Mouse (Mus musculus): ENCODE data around the gene Gm37240. TPM values are rescaled to one million over a fixed set of nuclear protein-coding genes. Genes with fewer than 3 reads are reported as not detected.
"Not testable (repeated sequence)": the region's sequence is repeated elsewhere in the genome, so short reads cannot be mapped to it uniquely, and the experiment has no call there.

Gene Gm37240
- polyA plus RNA-seq, 1 experiment from 2014 or later: 18.1 TPM

GRCm38 (mm10) chr3:85573864-85574830 lies 313.2 kb downstream of the Gm37240 start, which contains the start of gene Gatb:
Gene Gatb, plus strand, starts transcription at chr3:85574119.
- H3K9ac ChIP-seq (ENCODE audit: low read length): peak within 1 kb of the TSS; percentile 80
- peak within 1 kb of the TSS; percentile 77 for H3K4me3 ChIP-seq (ENCODE audit: low read depth, low read length)
- no peak for TF ChIP-seq EP300 (optimal IDR thresholded peaks at IDR 0.05)
- peak; percentile 88 for TF ChIP-seq CTCF (IDR thresholded peaks at IDR 0.05; ENCODE audit: low read depth)
- ATAC-seq (ENCODE audit: low FRiP score, low TSS enrichment) (peak; percentile 100), DNase-seq (ENCODE audit: low spot score) (peak; percentile 99)
- H3K27ac ChIP-seq (replicated peaks): peak within 1 kb of the TSS; percentile 67
- 2% methylated on average over 41 of the region's 41 CpGs for WGBS
- H3K9me3 ChIP-seq (ENCODE audit: control insufficient read depth, low read length): no peaks in the 10 kb centered on the region
- peak within 1 kb of the TSS; percentile 71 for H3K4me2 ChIP-seq (replicated peaks; ENCODE audit: low read depth)
- no peaks in the 10 kb centered on the region for H3K36me3 ChIP-seq (ENCODE audit: control insufficient read depth, insufficient read depth, low read length)
- H3K4me1 ChIP-seq (replicated peaks; ENCODE audit: control insufficient read depth, insufficient read depth): no peaks in the 10 kb centered on the region
- H3K27me3 ChIP-seq (ENCODE audit: control insufficient read depth, insufficient read depth, low read length): no peaks in the 10 kb centered on the region

DNA sequence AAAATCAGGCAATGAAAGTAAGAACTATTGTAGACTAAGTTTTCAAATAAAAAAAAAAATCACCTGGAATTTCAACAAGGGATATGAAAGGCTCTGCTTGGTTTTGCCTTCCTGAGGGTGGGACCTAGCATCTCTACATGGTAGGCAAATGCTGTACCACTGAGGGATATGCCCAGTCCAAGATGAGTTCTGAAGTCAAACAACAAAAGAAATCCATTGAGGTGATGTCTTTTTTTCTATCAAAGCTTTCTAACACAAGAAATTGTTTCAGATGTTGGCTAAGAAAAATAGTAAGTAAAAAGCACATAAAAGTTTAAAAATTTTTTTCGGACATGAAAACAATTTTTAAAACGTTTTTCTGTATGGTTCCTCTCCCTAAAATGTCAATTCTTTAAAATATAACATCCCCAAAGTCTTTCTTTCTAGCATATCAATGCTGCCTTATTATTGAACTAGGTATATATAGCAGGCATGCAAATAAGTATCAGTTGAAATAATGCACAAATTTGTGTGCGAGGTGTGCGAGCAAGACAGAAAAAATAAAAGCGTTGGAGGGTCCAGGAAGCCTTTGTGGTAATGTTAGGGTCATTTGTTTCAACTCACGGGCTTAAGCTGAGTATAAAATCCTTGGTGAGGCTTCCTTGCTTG lies 314.0 kb downstream of the Gm37240 start:
- no peak overlapping the region for H3K9ac ChIP-seq (ENCODE audit: low read length)
- H3K4me1 ChIP-seq (replicated peaks; ENCODE audit: control insufficient read depth, insufficient read depth): no peaks in the 10 kb centered on the region
- H3K9me3 ChIP-seq (ENCODE audit: control insufficient read depth, low read length): no peaks in the 10 kb centered on the region
- TF ChIP-seq EP300 (optimal IDR thresholded peaks at IDR 0.05) (no peak), CTCF (IDR thresholded peaks at IDR 0.05; ENCODE audit: low read depth) (no peak)
- peak overlapping the region; percentile 77; the same call in 1 of the 2 replicates for H3K4me3 ChIP-seq (ENCODE audit: low read depth, low read length)
- H3K27me3 ChIP-seq (ENCODE audit: control insufficient read depth, insufficient read depth, low read length): no peaks in the 10 kb centered on the region
- no peak for DNase-seq (ENCODE audit: low spot score)
- WGBS: 23% methylated on average over 6 of the region's 6 CpGs
- no peak for ATAC-seq (ENCODE audit: low FRiP score, low TSS enrichment)
- peak overlapping the region; percentile 50 for H3K4me2 ChIP-seq (replicated peaks; ENCODE audit: low read depth)
- no peak overlapping the region for H3K27ac ChIP-seq (replicated peaks)
- H3K36me3 ChIP-seq (ENCODE audit: control insufficient read depth, insufficient read depth, low read length): no peaks in the 10 kb centered on the region

GRCm38 (mm10) chr3:85572502-85572901 lies 314.8 kb downstream of the Gm37240 start:
- H3K9ac ChIP-seq (ENCODE audit: low read length); H3K4me2 ChIP-seq (replicated peaks; ENCODE audit: low read depth); ATAC-seq (ENCODE audit: low FRiP score, low TSS enrichment); H3K4me3 ChIP-seq (ENCODE audit: low read depth, low read length); H3K9me3 ChIP-seq (ENCODE audit: control insufficient read depth, low read length); DNase-seq (ENCODE audit: low spot score); H3K4me1 ChIP-seq (replicated peaks; ENCODE audit: control insufficient read depth, insufficient read depth); H3K27ac ChIP-seq (replicated peaks); H3K36me3 ChIP-seq (ENCODE audit: control insufficient read depth, insufficient read depth, low read length); H3K27me3 ChIP-seq (ENCODE audit: control insufficient read depth, insufficient read depth, low read length): not testable (repeated sequence)
- 89% methylated on average over 8 of the region's 8 CpGs for WGBS

- H3K27ac ChIP-seq (replicated peaks): no peak overlapping the region
- ATAC-seq (ENCODE audit: low FRiP score, low TSS enrichment): peak; percentile 28; the same call in 1 of the 2 replicates
- H3K9me3 ChIP-seq (ENCODE audit: control insufficient read depth, low read length): no peaks in the 10 kb centered on the region
- H3K4me2 ChIP-seq (replicated peaks; ENCODE audit: low read depth): no peak overlapping the region
- H3K4me1 ChIP-seq (replicated peaks; ENCODE audit: control insufficient read depth, insufficient read depth): no peaks in the 10 kb centered on the region
- H3K4me3 ChIP-seq (ENCODE audit: low read depth, low read length): no peak overlapping the region
- H3K9ac ChIP-seq (ENCODE audit: low read length): no peak overlapping the region
- peak; percentile 51 for DNase-seq (ENCODE audit: low spot score)
- 55% methylated on average over 2 of the region's 2 CpGs for WGBS
- H3K36me3 ChIP-seq (ENCODE audit: control insufficient read depth, insufficient read depth, low read length): no peaks in the 10 kb centered on the region
- TF ChIP-seq CTCF (IDR thresholded peaks at IDR 0.05; ENCODE audit: low read depth) (peak; percentile 92), EP300 (optimal IDR thresholded peaks at IDR 0.05) (no peak)
- H3K27me3 ChIP-seq (ENCODE audit: control insufficient read depth, insufficient read depth, low read length): no peaks in the 10 kb centered on the region
Observed at GRCm38 (mm10) chr3:85571276-85571675, 316.0 kb downstream of the Gm37240 start.

DNA sequence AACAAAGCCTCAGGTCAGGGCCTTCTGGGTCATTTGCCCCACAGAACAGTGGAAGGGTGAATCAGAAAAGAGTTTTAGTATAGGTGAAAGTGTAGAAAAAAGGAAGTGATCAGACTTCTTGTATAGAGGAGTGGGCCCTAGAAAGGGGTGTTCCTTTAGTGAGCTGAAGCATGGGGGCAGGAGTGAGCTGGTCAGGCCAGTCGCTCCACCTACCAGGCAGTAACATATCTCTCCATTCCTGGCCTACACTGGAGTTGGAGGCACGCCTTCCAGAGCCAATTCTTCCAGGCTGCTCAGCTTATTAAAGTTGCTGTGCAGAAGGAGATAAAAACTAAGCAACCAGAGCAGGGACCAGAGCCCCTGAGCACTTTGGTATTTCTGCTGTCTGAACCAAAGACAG lies 322.7 kb downstream of the Gm37240 start:
- no peak for ATAC-seq (ENCODE audit: low FRiP score, low TSS enrichment)
- Histone ChIP-seq H3K4me1 (replicated peaks; ENCODE audit: control insufficient read depth, insufficient read depth) (no peaks in the 10 kb centered on the region), H3K4me2 (replicated peaks; ENCODE audit: low read depth) (no peak overlapping the region), H3K4me3 (ENCODE audit: low read depth, low read length) (no peak overlapping the region), H3K27ac (replicated peaks) (no peak overlapping the region), H3K27me3 (ENCODE audit: control insufficient read depth, insufficient read depth, low read length) (no peaks in the 10 kb centered on the region), H3K36me3 (ENCODE audit: control insufficient read depth, insufficient read depth, low read length) (no peaks in the 10 kb centered on the region), H3K9ac (ENCODE audit: low read length) (no peak overlapping the region), H3K9me3 (ENCODE audit: control insufficient read depth, low read length) (no peaks in the 10 kb centered on the region)
- WGBS: 46% methylated on average over 2 of the region's 2 CpGs
- no peak for TF ChIP-seq EP300 (optimal IDR thresholded peaks at IDR 0.05)
- no peak for TF ChIP-seq CTCF (IDR thresholded peaks at IDR 0.05; ENCODE audit: low read depth)
- DNase-seq (ENCODE audit: low spot score): no peak
